Mouse (Mus musculus) cortical plate, adult 2 months (tissue): ENCODE measurements around the gene Neurl1a.

Experiments used
- CTCF ChIP-seq: fragments of 200-500 bp; IDR thresholded peaks from 2 replicates; pipeline ENCODE4 v1.5.1; 2011; ENCODE audit warnings: mild to moderate bottlenecking, control low read depth, low read length; ENCODE audit not compliant: insufficient read depth; ENCODE audit errors: extremely low read depth
- POLR2A ChIP-seq: fragments of 200-500 bp; IDR thresholded peaks from 2 replicates; pipeline ENCODE4 v1.6.1; 2011; ENCODE audit warnings: mild to moderate bottlenecking, low read length, control low read depth; ENCODE audit not compliant: insufficient read depth; ENCODE audit errors: extremely low read depth

DNA sequence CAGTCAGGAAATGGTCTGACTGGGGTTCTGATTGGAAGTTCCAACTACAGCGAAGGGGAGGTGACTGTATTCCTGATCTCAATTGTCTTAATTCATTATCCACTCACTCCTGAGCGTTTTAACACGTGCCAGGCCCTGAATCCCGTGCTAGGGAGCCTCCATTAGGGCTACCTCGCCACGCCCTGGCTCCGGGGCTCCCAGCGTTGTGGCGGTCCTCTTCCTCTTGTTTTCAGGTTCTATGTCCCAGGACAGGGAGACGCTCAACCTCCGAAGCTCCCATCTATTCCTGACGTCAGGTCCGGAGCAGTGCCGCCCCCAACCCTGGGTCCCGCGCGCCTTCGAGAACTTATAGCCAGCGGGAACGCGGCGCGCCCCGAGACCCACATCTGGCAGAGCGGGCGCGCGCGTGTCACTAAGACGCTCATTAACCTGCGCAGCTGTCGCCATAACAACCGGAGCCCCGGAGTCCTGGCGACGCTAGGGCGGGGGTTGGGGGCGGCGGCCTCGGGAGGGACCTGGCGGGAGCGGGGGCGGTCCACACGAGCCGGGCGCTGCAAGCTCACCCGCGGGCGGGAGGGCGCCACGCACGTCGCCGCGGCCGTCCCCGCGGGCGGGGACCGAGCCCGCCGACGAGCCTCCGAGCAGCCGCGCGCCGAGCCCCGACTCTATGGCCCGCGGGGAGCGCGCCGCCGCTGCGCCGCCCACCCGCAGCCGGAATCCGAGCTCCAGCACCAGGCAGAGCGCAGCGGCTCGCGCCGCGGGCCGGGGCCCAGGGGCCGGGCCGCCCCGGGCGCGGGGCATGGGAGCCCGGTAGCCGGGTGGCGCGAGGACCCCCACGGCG, at the start of gene Neurl1a:
- TF ChIP-seq POLR2A (no peak), CTCF (no peak)
